Mouse (Mus musculus) thymus, adult 2 months (tissue): ENCODE measurements around the gene Eef1a1.

Experiments used
- CTCF ChIP-seq: fragments of 200-500 bp; IDR thresholded peaks from 2 replicates; pipeline ENCODE4 v1.5.1; 2012; ENCODE audit warnings: mild to moderate bottlenecking, control low read depth, low read length, moderate library complexity, borderline replicate concordance; ENCODE audit not compliant: control insufficient read depth, poor library complexity, insufficient read depth; ENCODE audit errors: extremely low read depth
- POLR2A ChIP-seq: fragments of 200-500 bp; IDR thresholded peaks from 2 replicates; pipeline ENCODE4 v1.6.1; 2012; ENCODE audit warnings: mild to moderate bottlenecking, low read length, control low read depth, moderate library complexity; ENCODE audit not compliant: control insufficient read depth, poor library complexity, insufficient read depth; ENCODE audit errors: extremely low read depth

GRCm38 (mm10) chr9:78442237-78442578 lies 46.7 kb downstream of the Eef1a1 start:
- no peak for TF ChIP-seq POLR2A
- TF ChIP-seq CTCF, result no peak
